Mouse (Mus musculus) cortical plate, adult 2 months (tissue): Measurements from ENCODE around the gene Cggbp1. TPM values are rescaled to one million over a fixed set of nuclear protein-coding genes. Genes with fewer than 3 reads are reported as not detected.
A peak's percentile ranks its signal among the peaks of the same experiment; 100 is the strongest.
"Not testable (repeated sequence)": the region's sequence is repeated elsewhere in the genome, so short reads cannot be mapped to it uniquely, and the experiment has no call there.

Source experiments
- H3K27ac ChIP-seq: fragments of 200-500 bp; 2 replicates; pipeline ENCODE4 v1.5.1; 2012; ENCODE audit warnings: low read length, control low read depth, inconsistent platforms; ENCODE audit not compliant: insufficient read depth
- H3K4me1 ChIP-seq: fragments of 200-500 bp; 2 replicates; pipeline ENCODE4 v1.6.1; 2011; ENCODE audit warnings: low read length; ENCODE audit not compliant: control insufficient read depth, insufficient read depth
- H3K4me3 ChIP-seq: fragments of 200-500 bp; 2 replicates; pipeline ENCODE4 v1.5.1; 2011; ENCODE audit warnings: mild to moderate bottlenecking, low read length, control low read depth; ENCODE audit not compliant: insufficient read depth
- CTCF ChIP-seq: fragments of 200-500 bp; IDR thresholded peaks from 2 replicates; pipeline ENCODE4 v1.5.1; 2011; ENCODE audit warnings: mild to moderate bottlenecking, control low read depth, low read length; ENCODE audit not compliant: insufficient read depth; ENCODE audit errors: extremely low read depth
- POLR2A ChIP-seq: fragments of 200-500 bp; IDR thresholded peaks from 2 replicates; pipeline ENCODE4 v1.6.1; 2011; ENCODE audit warnings: mild to moderate bottlenecking, low read length, control low read depth; ENCODE audit not compliant: insufficient read depth; ENCODE audit errors: extremely low read depth
- polyA plus RNA-seq: library from polyadenylated mRNA; depleted of rRNA; stranded (reverse); fragments of >200 nt; gene quantifications from 2 replicates; pipeline ENCODE4 v1.2.3, GENCODE M21; 2012

The Cggbp1 gene
- polyA plus RNA-seq, 1 experiment, result 36.7 TPM

DNA sequence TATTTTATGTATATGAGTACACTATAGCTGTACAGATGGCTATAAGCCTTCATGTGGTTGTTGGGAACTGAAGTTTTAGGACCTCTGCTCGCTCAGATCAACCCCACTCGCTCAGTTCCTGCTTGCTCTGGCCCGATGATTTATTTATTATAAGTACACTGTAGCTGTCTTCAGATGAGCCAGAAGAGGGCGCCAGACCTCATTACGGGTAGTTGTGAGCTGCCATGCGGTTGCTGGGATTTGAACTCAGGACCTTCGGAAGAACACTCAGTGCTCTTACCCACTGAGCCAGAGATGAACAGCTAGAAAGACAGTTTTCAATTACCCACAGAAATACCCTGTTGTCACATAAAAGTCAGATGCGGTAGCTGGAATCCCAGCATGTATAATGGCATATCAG is 5.8 kb upstream of the Cggbp1 start:
- no peak overlapping the region for H3K27ac ChIP-seq
- TF ChIP-seq POLR2A, result no peak
- no peak for TF ChIP-seq CTCF
- H3K4me3 ChIP-seq, result no peak overlapping the region
- H3K4me1 ChIP-seq, result no peaks in the 10 kb centered on the region

DNA sequence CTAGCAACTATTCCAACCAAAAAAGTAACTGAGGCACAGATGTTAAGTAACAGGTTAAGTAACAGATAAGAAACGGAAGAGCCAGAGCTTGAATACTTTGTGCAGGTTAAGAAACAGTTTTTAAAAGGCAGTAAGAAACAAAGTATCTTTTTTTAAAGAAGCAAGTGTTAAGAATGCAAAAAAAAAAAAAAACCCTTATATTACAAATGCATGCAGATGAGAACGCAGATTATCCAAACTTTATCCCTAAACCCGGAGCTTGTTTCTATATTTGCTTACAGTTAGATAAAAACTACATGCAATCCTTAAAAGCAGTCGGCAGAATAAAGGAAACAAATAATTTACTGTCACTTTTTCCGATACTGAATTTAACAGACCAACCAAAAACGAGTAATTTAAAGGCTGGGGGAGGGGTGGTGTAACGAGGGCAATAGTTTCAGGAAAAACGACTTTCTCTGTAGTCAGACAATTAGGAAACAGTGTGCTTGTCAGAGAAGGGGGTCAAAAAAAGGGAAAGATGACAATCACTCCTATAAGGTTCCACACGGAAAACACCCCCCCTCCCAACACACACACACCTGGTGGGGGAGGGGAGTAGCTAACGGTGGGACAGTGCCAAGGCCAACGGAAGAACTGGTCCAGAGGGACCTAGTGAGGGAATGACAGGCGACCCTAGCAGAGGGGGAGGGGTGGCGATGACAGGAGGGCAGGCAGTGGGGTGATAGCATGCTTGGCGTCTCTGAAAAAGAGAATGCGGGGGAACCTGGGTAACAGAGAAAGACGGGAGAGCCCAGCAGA is 1.3 kb upstream of the Cggbp1 start:
- Histone ChIP-seq H3K4me1 (peaks cover 2% of the 10 kb centered on the region; the same call in 1 of the 2 replicates), H3K27ac (0 out of 2 replicates have a peak overlapping the region, but pooled peaks have one; percentile 76), H3K4me3 (peak overlapping the region; percentile 97)
- TF ChIP-seq POLR2A, result no peak

DNA sequence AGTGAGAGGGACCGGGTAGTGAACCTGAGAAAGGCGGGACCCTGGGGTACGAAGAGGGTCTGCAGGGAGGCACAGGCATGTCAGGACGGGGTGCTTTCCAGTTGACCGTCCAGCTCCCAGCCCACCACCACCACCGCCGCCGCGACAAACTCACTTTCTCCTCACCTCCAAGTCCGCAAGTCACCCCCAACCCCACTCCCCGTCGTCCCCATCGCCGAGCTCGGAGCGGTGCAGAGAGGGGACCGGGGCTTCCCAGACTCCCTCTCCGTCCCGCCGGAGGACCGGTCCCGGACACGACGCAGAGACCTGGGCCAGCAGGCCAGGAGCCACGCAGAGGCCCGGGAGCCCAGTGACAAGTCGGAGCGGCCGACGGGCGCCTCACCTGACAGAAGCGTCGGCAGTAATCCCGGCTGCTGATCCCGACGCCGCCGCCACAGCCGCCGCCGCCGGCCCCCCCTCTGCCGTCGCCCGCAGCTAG is 672 bp upstream of the Cggbp1 start:
- Histone ChIP-seq H3K4me1 (peaks cover 2% of the 10 kb centered on the region; the same call in 1 of the 2 replicates), H3K27ac (peak overlapping the region; percentile 76), H3K4me3 (peak overlapping the region; percentile 97)
- TF ChIP-seq POLR2A (no peak), CTCF (no peak)

DNA sequence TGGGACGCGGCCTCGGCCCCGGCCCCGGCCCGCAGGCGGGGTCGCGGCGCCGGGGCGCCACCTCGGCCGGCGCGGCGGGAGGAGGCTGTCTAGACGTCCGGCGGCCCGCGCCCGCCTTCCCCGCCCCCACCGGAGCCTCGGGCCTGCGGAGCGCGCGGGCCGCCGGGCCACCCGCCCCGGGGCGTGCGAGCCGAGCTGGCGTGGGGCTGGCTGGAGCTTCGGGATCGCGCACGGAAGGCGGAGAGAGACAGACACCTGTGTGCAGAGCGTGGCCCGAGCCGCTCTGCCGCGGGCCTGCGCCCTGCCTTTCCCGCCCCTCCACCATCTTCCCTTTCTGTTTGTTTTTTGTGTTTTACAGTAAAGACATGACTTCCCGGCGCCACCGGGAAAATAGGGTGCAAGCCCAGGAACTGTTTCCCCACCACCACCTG is 660 bp downstream of the Cggbp1 start:
- Histone ChIP-seq H3K27ac (no peak overlapping the region), H3K4me3 (peak overlapping the region; percentile 97), H3K4me1 (peaks cover 2% of the 10 kb centered on the region; the same call in 1 of the 2 replicates)
- TF ChIP-seq POLR2A (no peak), CTCF (no peak)

DNA sequence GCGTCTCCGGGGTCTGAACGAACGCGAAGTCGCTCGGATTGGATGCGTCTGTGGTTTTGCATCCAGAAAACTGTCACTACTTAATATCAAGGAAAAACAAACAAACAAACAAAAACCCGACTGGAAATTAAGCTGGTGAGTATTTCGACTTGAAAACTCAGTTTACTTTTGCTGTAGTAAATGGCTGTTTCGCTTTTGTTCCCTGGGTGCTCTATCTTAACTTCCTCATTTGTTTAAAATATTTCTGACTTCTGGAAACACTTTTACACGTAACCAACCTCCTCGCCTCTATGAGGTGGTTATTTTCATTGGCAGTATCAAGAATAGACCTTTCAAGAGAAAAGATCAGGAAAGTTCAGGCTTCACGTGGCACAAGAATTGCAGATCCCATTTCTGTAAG is 1.1 kb downstream of the Cggbp1 start:
- Histone ChIP-seq H3K4me3 (peak overlapping the region; percentile 97), H3K27ac (no peak overlapping the region), H3K4me1 (peaks cover 2% of the 10 kb centered on the region; the same call in 1 of the 2 replicates)
- no peak for TF ChIP-seq POLR2A
- no peak for TF ChIP-seq CTCF

DNA sequence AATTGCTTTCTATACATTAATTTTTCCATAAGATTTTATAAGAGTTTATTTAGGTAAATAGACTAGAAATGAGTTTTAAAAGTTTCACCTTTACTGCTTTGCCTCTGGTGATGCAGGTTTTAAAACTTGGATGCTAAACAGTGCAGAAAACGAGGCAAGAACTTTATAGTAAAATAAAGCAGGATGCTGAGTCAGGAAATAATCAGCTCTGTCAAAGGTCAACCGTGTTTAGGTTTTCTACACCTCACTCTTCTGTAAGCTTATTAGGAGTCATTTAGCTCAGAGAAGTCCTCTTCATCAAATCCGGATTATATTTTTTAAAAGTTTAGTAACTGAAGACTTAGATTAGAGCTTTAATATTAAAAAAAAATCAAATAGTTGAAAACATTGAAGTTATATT is 5.2 kb downstream of the Cggbp1 start:
- TF ChIP-seq POLR2A (no peak), CTCF (no peak)

DNA sequence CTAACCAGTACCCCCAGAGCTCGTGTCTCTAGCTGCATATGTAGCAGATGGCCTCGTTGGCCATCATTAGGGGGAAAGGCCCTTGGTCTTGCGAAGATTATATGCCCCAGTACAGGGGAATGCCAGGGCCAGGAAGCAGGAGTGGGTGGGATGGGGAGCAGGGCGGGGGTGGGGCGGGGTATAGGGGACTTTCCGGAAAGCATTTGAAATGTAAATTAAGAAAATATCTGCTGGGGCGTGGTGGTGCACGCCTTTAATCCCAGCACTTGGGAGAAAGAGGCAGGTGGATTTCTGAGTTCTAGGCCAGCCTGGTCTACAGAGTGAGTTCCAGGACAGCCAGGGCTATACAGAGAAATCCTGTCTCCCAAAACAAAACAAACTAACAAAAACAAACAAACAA is 14.0 kb downstream of the Cggbp1 start:
- not testable (repeated sequence) for H3K4me3 ChIP-seq, H3K27ac ChIP-seq, H3K4me1 ChIP-seq

More for the DNA sequence above, 5.2 kb downstream of the Cggbp1 start:
- H3K4me1 ChIP-seq, result peaks cover 2% of the 10 kb centered on the region; the same call in 1 of the 2 replicates
- no peak overlapping the region for H3K4me3 ChIP-seq
- H3K27ac ChIP-seq, result no peak overlapping the region

DNA sequence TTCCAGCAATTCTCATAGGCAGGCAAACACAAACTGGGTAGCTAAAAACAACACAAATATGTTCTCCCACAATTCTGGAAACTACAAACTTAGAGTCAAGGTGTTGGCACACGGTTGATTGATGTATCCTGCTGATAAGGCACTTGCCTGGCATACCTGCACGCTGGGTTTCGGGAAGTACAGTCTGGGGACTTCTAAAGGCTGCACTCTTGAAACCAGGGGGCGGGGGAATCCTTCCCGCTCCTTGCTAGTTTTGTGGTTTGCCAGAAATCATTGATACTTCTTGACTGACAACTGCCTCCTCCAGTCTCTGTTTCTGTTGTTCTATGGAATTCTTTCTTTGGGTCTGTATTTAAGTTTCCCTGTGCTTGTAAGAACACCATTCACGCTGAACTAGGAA is 16.8 kb downstream of the Cggbp1 start:
- TF ChIP-seq POLR2A (no peak), CTCF (no peak)
- no peak overlapping the region for H3K4me3 ChIP-seq
- no peaks in the 10 kb centered on the region for H3K4me1 ChIP-seq
- no peak overlapping the region for H3K27ac ChIP-seq

DNA sequence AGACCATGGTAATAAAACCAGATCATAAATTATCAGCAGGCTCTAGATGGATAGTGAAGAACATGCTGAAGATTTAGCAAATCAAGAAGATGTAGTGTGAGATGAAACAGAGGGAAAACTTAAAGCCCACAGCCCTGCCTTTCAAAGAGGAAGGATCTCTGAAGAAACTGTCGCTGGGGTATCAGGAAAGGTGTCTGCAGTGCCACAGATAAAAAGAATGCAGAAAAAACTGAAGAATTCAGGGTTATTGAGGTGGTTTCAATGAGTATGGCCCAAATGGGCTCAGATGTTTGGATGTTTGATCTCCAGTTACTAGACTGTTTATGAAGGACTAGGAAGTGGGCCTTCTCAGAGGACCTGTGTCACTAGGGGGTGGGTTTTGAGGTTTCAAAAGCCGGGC is 17.8 kb downstream of the Cggbp1 start:
- TF ChIP-seq POLR2A (no peak), CTCF (no peak)
- H3K27ac ChIP-seq, result no peak overlapping the region
- no peaks in the 10 kb centered on the region for H3K4me1 ChIP-seq

DNA sequence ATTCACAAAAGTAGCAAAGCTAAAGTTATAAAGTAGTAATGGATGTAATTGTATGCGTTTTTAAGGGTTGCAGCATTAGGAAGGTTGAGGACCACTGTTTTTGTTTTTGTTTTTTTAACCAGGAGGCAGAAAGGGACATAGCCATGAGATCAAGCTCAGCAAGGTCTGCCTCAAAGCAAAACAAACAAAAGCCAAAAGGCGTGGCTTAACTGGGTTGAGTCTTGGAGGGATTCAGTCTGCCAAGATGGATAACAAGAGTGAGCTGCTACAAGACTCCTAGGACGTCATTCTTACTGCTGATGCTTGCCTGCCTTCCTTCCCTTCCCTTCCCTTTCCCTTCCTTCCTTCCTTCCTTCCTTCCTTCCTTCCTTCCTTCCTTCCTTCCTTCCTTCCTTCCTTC is 20.5 kb downstream of the Cggbp1 start:
- TF ChIP-seq CTCF (no peak), POLR2A (no peak)

More for the DNA sequence above, 17.8 kb downstream of the Cggbp1 start:
- no peak overlapping the region for H3K4me3 ChIP-seq

DNA sequence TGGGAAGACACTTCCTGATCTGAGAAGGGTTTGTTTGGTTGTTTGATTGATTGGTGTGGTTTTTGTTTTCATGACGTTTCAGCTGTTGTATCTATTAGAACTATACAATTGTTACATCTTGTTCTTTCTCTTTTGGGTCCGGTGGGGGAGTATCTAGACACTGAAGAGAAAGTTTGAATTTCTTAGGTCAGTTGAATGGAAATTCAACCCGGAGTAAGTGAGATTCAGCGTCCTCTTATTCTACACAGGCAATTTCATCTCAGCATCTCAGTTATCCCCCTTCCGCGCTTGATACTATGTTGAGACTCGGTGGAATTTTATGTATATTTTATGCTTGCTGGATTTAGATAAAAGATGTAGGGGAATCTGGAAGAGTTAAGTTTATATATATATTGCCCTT is 21.0 kb downstream of the Cggbp1 start:
- peak overlapping the region; percentile 90; the same call in 1 of the 2 replicates for H3K4me3 ChIP-seq
- H3K4me1 ChIP-seq, result no peaks in the 10 kb centered on the region
- no peak overlapping the region for H3K27ac ChIP-seq
- TF ChIP-seq POLR2A (no peak), CTCF (no peak)

More for the DNA sequence above, 20.5 kb downstream of the Cggbp1 start:
- Histone ChIP-seq H3K27ac (no peak overlapping the region), H3K4me1 (no peaks in the 10 kb centered on the region), H3K4me3 (no peak overlapping the region)
